Mouse (Mus musculus) kidney, embryonic 16.5 days (tissue): ENCODE data around the gene Setx. TPM values are rescaled to one million over a fixed set of nuclear protein-coding genes. Genes with fewer than 3 reads are reported as not detected.

Experiments
- ATAC-seq: fragments of 200-750 bp; cut with Nextera tagmentation; 2 replicates; pipeline ENCODE4 v1.8.0; 2017; ENCODE audit warnings: moderate TSS enrichment; ENCODE audit not compliant: low FRiP score, low TSS enrichment
- H3K27ac ChIP-seq: fragments of 300-500 bp; sonication (generic); 2 replicates; pipeline ENCODE4 v1.5.1; 2014; ENCODE audit warnings: low read length
- H3K27me3 ChIP-seq: fragments of 300-500 bp; sonication (generic); 2 replicates; pipeline ENCODE4 v1.6.1; 2014; ENCODE audit warnings: low read length, control low read depth, mixed read lengths; ENCODE audit not compliant: insufficient read depth
- H3K36me3 ChIP-seq: fragments of 300-500 bp; sonication (generic); 2 replicates; pipeline ENCODE4 v1.6.1; 2014; ENCODE audit warnings: low read length, control low read depth, mixed read lengths; ENCODE audit not compliant: insufficient read depth
- H3K4me1 ChIP-seq: fragments of 300-500 bp; sonication (generic); 2 replicates; pipeline ENCODE4 v1.6.1; 2014; ENCODE audit warnings: low read length, control low read depth, mixed read lengths; ENCODE audit not compliant: insufficient read depth
- H3K4me2 ChIP-seq: fragments of 300-500 bp; sonication (generic); replicated peaks from 2 replicates; pipeline ENCODE4 v1.6.1; 2014; ENCODE audit warnings: low read depth, low read length
- H3K4me3 ChIP-seq: fragments of 300-500 bp; sonication (generic); 2 replicates; pipeline ENCODE4 v1.5.1; 2014; ENCODE audit warnings: mild to moderate bottlenecking, low read length
- H3K9ac ChIP-seq: fragments of 300-500 bp; sonication (generic); replicated peaks from 2 replicates; pipeline ENCODE4 v1.6.1; 2014; ENCODE audit warnings: low read length
- H3K9me3 ChIP-seq: fragments of 300-500 bp; sonication (generic); 2 replicates; pipeline ENCODE4 v1.6.1; 2016; ENCODE audit warnings: low read length, control low read depth
- WGBS: fragments of 180-500 bp; shearing (Covaris S2); extraction: QIAGEN DNeasy Blood & Tissue Kit; methylation state at CpG from one replicate; pipeline ENCODE4 v1.1.7; 2014; 5-methylcytosine and 5-hydroxymethylcytosine counted together
- polyA plus RNA-seq: library from polyadenylated mRNA; unstranded; fragments of >200 nt; fragmentation: Nextera tagmentation; extraction: Ambion mirVana; gene quantifications from 2 replicates; pipeline ENCODE4 v1.2.1, GENCODE M21; 2015

The Setx gene
- polyA plus RNA-seq, 1 experiment from 2014 or later: 8.0 TPM

DNA sequence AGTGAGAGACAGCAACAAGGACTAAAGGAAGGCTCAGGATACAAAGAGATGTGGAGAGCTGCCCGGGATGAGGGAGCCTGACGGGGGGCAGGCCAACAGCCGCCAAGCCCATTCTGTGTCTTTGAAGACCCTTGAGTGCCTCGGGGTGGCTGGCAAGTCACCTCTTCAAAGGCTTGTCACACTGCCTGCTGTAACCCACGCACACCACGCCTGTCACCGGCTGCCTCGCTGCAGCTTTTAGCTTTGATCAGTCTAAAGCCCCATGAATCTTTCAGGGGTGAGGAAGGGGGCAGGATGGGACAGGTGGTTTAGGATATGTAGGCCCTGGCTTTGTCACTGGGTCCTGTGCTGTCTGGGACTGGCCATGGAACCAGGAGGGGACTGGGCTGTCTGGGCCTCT lies 82.2 kb downstream of the Setx start:
- ATAC-seq: no peak
- Histone ChIP-seq H3K9me3 (no peaks in the 10 kb centered on the region), H3K27ac (no peak overlapping the region), H3K4me2 (no peak overlapping the region), H3K4me1 (no peaks in the 10 kb centered on the region), H3K4me3 (no peak overlapping the region), H3K36me3 (no peaks in the 10 kb centered on the region), H3K9ac (no peak overlapping the region), H3K27me3 (no peaks in the 10 kb centered on the region)
- WGBS: 12% methylated on average over 8 of the region's 8 CpGs

GRCm38 (mm10) chr2:29216286-29217012 lies 92.5 kb downstream of the Setx start:
- Histone ChIP-seq H3K4me3 (no peak overlapping the region), H3K9me3 (no peaks in the 10 kb centered on the region), H3K4me2 (no peak overlapping the region), H3K36me3 (no peaks in the 10 kb centered on the region), H3K9ac (no peak overlapping the region), H3K27ac (no peak overlapping the region), H3K4me1 (no peaks in the 10 kb centered on the region), H3K27me3 (no peaks in the 10 kb centered on the region)
- 0 out of 2 replicates have a peak, but pooled peaks have one; percentile 54 for ATAC-seq
- 47% methylated on average over 8 of the region's 8 CpGs for WGBS

DNA sequence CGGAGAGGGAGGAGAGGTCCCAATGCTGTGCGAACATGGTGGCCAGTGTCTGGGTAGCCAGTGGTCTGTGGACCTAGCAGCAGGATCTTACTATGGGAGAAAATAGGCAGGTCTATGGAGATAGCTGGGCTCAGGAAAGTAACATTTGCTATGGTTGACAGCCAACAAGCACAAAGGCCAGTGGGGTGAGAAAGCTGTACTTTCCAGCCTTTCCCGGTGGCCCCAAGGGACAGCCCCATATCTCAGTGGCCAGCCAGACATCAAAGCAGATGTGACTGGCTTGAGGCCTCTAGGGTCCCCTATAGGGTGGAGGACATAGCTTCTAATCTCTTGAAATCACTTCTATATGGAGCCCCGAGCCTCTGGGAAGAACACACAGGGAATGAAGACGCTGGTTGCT lies 93.1 kb downstream of the Setx start:
- Histone ChIP-seq H3K9me3 (no peaks in the 10 kb centered on the region), H3K36me3 (no peaks in the 10 kb centered on the region), H3K27me3 (no peaks in the 10 kb centered on the region), H3K4me1 (no peaks in the 10 kb centered on the region), H3K4me2 (no peak overlapping the region), H3K9ac (no peak overlapping the region), H3K27ac (no peak overlapping the region), H3K4me3 (no peak overlapping the region)
- no peak for ATAC-seq
- 83% methylated on average over 5 of the region's 5 CpGs for WGBS

DNA sequence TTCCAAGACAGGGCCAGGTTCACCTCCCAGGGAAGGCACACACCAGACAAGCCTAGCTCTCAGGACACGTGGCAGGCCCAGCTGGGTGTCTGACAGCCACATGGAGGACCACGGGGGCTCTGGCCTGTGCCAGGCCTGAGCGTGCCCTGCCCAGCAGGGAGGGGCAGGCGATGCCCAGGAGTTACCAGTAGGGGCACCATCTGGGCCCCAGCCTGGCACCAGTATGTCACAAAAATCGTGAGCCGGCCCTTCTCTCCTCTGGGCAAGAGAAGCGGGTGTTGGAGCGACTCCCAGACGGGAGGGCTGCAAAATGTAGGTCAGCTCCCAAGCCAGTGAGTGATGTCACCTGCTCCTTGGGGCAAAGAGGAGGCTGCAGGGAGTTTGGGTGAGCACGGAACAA lies 93.9 kb downstream of the Setx start:
- no peak overlapping the region for H3K27ac ChIP-seq
- WGBS: 70% methylated on average over 9 of the region's 10 CpGs
- no peak overlapping the region for H3K4me3 ChIP-seq
- no peak overlapping the region for H3K9ac ChIP-seq
- H3K27me3 ChIP-seq: no peaks in the 10 kb centered on the region
- H3K9me3 ChIP-seq: no peaks in the 10 kb centered on the region
- H3K36me3 ChIP-seq: no peaks in the 10 kb centered on the region
- no peak for ATAC-seq
- H3K4me1 ChIP-seq: no peaks in the 10 kb centered on the region
- H3K4me2 ChIP-seq: no peak overlapping the region

- H3K27ac ChIP-seq: no peak overlapping the region
- no peaks in the 10 kb centered on the region for H3K27me3 ChIP-seq
- H3K36me3 ChIP-seq: no peaks in the 10 kb centered on the region
- no peak for ATAC-seq
- H3K9me3 ChIP-seq: no peaks in the 10 kb centered on the region
- WGBS: 77% methylated on average over 5 of the region's 5 CpGs
- H3K4me1 ChIP-seq: no peaks in the 10 kb centered on the region
- H3K4me3 ChIP-seq: no peak overlapping the region
- no peak overlapping the region for H3K9ac ChIP-seq
- no peak overlapping the region for H3K4me2 ChIP-seq
Measured at GRCm38 (mm10) chr2:29218831-29219230, 94.8 kb downstream of the Setx start.

GRCm38 (mm10) chr2:29222302-29222701 lies 98.3 kb downstream of the Setx start:
- H3K4me3 ChIP-seq: no peak overlapping the region
- H3K9me3 ChIP-seq: no peaks in the 10 kb centered on the region
- no peaks in the 10 kb centered on the region for H3K4me1 ChIP-seq
- H3K4me2 ChIP-seq: no peak overlapping the region
- ATAC-seq: no peak
- no peak overlapping the region for H3K9ac ChIP-seq
- WGBS: 3% methylated on average over 4 of the region's 4 CpGs
- no peaks in the 10 kb centered on the region for H3K27me3 ChIP-seq
- no peaks in the 10 kb centered on the region for H3K36me3 ChIP-seq
- H3K27ac ChIP-seq: no peak overlapping the region

GRCm38 (mm10) chr2:29223591-29224262 lies 99.7 kb downstream of the Setx start:
- 52% methylated on average over 7 of the region's 7 CpGs for WGBS
- Histone ChIP-seq H3K4me3 (no peak overlapping the region), H3K4me1 (no peaks in the 10 kb centered on the region), H3K27ac (no peak overlapping the region), H3K9me3 (no peaks in the 10 kb centered on the region), H3K27me3 (no peaks in the 10 kb centered on the region), H3K36me3 (no peaks in the 10 kb centered on the region), H3K9ac (no peak overlapping the region), H3K4me2 (no peak overlapping the region)
- no peak for ATAC-seq

GRCm38 (mm10) chr2:29226671-29227070 lies 102.7 kb downstream of the Setx start:
- no peak overlapping the region for H3K9ac ChIP-seq
- ATAC-seq: no peak
- no peak overlapping the region for H3K4me2 ChIP-seq
- no peaks in the 10 kb centered on the region for H3K4me1 ChIP-seq
- H3K36me3 ChIP-seq: no peaks in the 10 kb centered on the region
- no peak overlapping the region for H3K27ac ChIP-seq
- H3K27me3 ChIP-seq: no peaks in the 10 kb centered on the region
- H3K4me3 ChIP-seq: no peak overlapping the region
- no peaks in the 10 kb centered on the region for H3K9me3 ChIP-seq
- WGBS: 74% methylated on average over 4 of the region's 4 CpGs

GRCm38 (mm10) chr2:29230191-29230835 lies 106.3 kb downstream of the Setx start:
- no peaks in the 10 kb centered on the region for H3K9me3 ChIP-seq
- no peaks in the 10 kb centered on the region for H3K27me3 ChIP-seq
- no peak overlapping the region for H3K9ac ChIP-seq
- no peak overlapping the region for H3K4me2 ChIP-seq
- no peak overlapping the region for H3K27ac ChIP-seq
- H3K4me1 ChIP-seq: peaks cover 10% of the 10 kb centered on the region; the same call in 1 of the 2 replicates
- no peak overlapping the region for H3K4me3 ChIP-seq
- H3K36me3 ChIP-seq: no peaks in the 10 kb centered on the region
- 67% methylated on average over 9 of the region's 9 CpGs for WGBS
- no peak for ATAC-seq
